Mouse (Mus musculus) spleen, adult 2 months (tissue): ENCODE results near the gene Ppbp.

Source experiments
- CTCF ChIP-seq: fragments of 200-500 bp; IDR thresholded peaks from 2 replicates; pipeline ENCODE4 v1.5.1; 2011; ENCODE audit warnings: mild to moderate bottlenecking, inconsistent platforms; ENCODE audit not compliant: insufficient read depth, insufficient read length, insufficient replicate concordance; ENCODE audit errors: extremely low read depth
- POLR2A ChIP-seq: fragments of 200-500 bp; IDR thresholded peaks from 2 replicates; pipeline ENCODE4 v1.6.1; 2011; ENCODE audit warnings: low read depth, low read length, inconsistent platforms

DNA sequence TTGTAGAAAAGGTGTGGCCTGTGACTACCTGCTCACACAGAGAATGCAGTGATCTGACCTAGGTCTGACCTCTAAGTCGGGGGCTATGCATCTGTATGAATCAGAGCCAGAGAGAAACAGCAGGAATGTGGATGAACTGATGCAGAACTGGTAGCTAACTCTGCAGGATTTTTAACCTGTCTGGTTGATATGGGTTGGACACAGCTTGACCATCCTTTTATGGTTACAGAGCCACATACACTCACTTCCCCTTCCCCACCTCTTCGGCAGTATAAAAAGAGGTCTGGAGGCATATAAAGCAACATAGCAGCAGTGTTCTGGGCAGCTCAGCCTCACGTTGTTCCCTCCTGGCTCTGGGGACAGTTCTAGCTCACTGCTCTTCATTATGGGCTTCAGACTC is at the start of gene Ppbp:
- TF ChIP-seq POLR2A, result no peak
- no peak for TF ChIP-seq CTCF
